Mouse (Mus musculus) hindbrain, embryonic 11.5 days (tissue): ENCODE results near the gene Cited2. TPM values are rescaled to one million over a fixed set of nuclear protein-coding genes. Genes with fewer than 3 reads are reported as not detected.
A peak's percentile ranks its signal among the peaks of the same experiment; 100 is the strongest.

ENCODE experiments used
- ATAC-seq: fragments of 200-750 bp; cut with Nextera tagmentation; 2 replicates; pipeline ENCODE4 v1.8.0; 2017; ENCODE audit warnings: mild to moderate bottlenecking, moderate TSS enrichment, moderate library complexity; ENCODE audit not compliant: low FRiP score
- DNase-seq: peaks from one replicate; pipeline ENCODE4 v3.0.0-alpha.2; 2015; ENCODE audit warnings: low spot score
- H3K27ac ChIP-seq: fragments of 300-500 bp; sonication (generic); 2 replicates; pipeline ENCODE4 v1.5.1; 2014; ENCODE audit warnings: mild to moderate bottlenecking, low read depth, low read length
- H3K27me3 ChIP-seq: fragments of 300-500 bp; sonication (generic); 2 replicates; pipeline ENCODE4 v1.6.1; 2014; ENCODE audit warnings: mild to moderate bottlenecking, low read length, moderate library complexity, mixed read lengths; ENCODE audit not compliant: control insufficient read depth, insufficient read depth
- H3K36me3 ChIP-seq: fragments of 300-500 bp; sonication (generic); 2 replicates; pipeline ENCODE4 v1.6.1; 2014; ENCODE audit warnings: mild to moderate bottlenecking, low read length, moderate library complexity, mixed read lengths; ENCODE audit not compliant: control insufficient read depth, insufficient read depth
- H3K4me1 ChIP-seq: fragments of 300-500 bp; sonication (generic); replicated peaks from 2 replicates; pipeline ENCODE4 v1.6.1; 2014; ENCODE audit warnings: low read length, mixed read lengths; ENCODE audit not compliant: control insufficient read depth, insufficient read depth
- H3K4me2 ChIP-seq: fragments of 300-500 bp; sonication (generic); replicated peaks from 2 replicates; pipeline ENCODE4 v1.6.1; 2014; ENCODE audit warnings: mild to moderate bottlenecking, low read depth, low read length
- H3K4me3 ChIP-seq: fragments of 300-500 bp; sonication (generic); 2 replicates; pipeline ENCODE4 v1.5.1; 2014; ENCODE audit warnings: low read depth, low read length
- H3K9ac ChIP-seq: fragments of 300-500 bp; sonication (generic); 2 replicates; pipeline ENCODE4 v1.6.1; 2014; ENCODE audit warnings: low read depth, low read length
- H3K9me3 ChIP-seq: fragments of 300-500 bp; sonication (generic); 2 replicates; pipeline ENCODE4 v1.6.1; 2016; ENCODE audit warnings: low read length; ENCODE audit not compliant: control insufficient read depth
- WGBS: fragments of 180-500 bp; shearing (Covaris S2); extraction: QIAGEN DNeasy Blood & Tissue Kit; methylation state at CpG from one replicate; pipeline ENCODE4 v1.1.7; 2014; 5-methylcytosine and 5-hydroxymethylcytosine counted together
- polyA plus RNA-seq: library from polyadenylated mRNA; unstranded; fragments of >200 nt; fragmentation: Nextera tagmentation; extraction: Ambion mirVana; gene quantifications from 2 replicates; pipeline ENCODE4 v1.2.1, GENCODE M21; 2014

Cited2 gene
- 109 and 121 TPM in 2 replicates for polyA plus RNA-seq

- H3K4me1 ChIP-seq, result no peaks in the 10 kb centered on the region; the same call in 1 of the 2 replicates
- peak within 1 kb of the TSS; percentile 98 for H3K27ac ChIP-seq
- DNase-seq, result peak; percentile 95
- ATAC-seq, result peak; percentile 88
- H3K9ac ChIP-seq, result peak within 1 kb of the TSS; percentile 97
- H3K4me2 ChIP-seq, result peak within 1 kb of the TSS; percentile 78
- H3K36me3 ChIP-seq, result no peaks in the 10 kb centered on the region
- under 1% methylated on average over 52 of the region's 55 CpGs for WGBS
- H3K27me3 ChIP-seq, result no peaks in the 10 kb centered on the region
- peak within 1 kb of the TSS; percentile 98 for H3K4me3 ChIP-seq
- H3K9me3 ChIP-seq, result no peaks in the 10 kb centered on the region
Observed at GRCm38 (mm10) chr10:17722653-17723410, at the start of gene Cited2. Gene Cited2 (plus strand): TSS chr10:17723218.

- no peaks in the 10 kb centered on the region for H3K36me3 ChIP-seq
- no peak overlapping the region for H3K4me3 ChIP-seq
- H3K9ac ChIP-seq, result no peak overlapping the region
- no peaks in the 10 kb centered on the region for H3K4me1 ChIP-seq
- ATAC-seq (no peak), DNase-seq (no peak)
- no peaks in the 10 kb centered on the region for H3K27me3 ChIP-seq
- no peaks in the 10 kb centered on the region for H3K9me3 ChIP-seq
- H3K4me2 ChIP-seq, result no peak overlapping the region
- H3K27ac ChIP-seq, result no peak overlapping the region
- 85% methylated on average over 5 of the region's 5 CpGs for WGBS
Observed at GRCm38 (mm10) chr10:17674454-17674853, 48.6 kb upstream of the Cited2 start.

DNA sequence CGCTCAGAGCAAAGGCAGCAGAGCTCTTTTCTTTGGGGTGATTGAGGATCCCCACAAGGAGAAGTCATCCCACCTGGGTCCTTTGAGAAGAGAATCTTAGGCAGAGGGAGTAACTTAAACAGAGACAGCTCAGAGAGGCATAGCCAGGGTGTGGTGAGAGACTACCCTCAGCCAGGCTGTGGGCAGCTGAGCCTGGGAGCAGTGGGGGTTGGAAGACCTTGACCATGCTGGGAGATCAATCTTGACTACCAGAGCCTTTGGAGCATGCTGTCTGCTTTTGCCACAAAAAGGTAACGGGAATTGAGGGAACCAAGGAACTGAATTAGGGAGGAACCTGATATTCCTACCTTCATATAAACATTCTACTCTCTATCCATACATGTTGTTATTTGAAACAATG lies 48.1 kb upstream of the Cited2 start:
- DNase-seq (no peak), ATAC-seq (no peak)
- Histone ChIP-seq H3K4me2 (no peak overlapping the region), H3K4me3 (no peak overlapping the region), H3K27ac (no peak overlapping the region), H3K9me3 (no peaks in the 10 kb centered on the region), H3K4me1 (no peaks in the 10 kb centered on the region), H3K36me3 (no peaks in the 10 kb centered on the region), H3K9ac (no peak overlapping the region), H3K27me3 (no peaks in the 10 kb centered on the region)
- WGBS, result 88% methylated on average over 2 of the region's 2 CpGs

- H3K4me2 ChIP-seq, result no peak overlapping the region
- 84% methylated on average over 3 of the region's 3 CpGs for WGBS
- no peaks in the 10 kb centered on the region for H3K4me1 ChIP-seq
- H3K9ac ChIP-seq, result no peak overlapping the region
- no peaks in the 10 kb centered on the region for H3K36me3 ChIP-seq
- H3K9me3 ChIP-seq, result no peaks in the 10 kb centered on the region
- no peak overlapping the region for H3K4me3 ChIP-seq
- H3K27me3 ChIP-seq, result no peaks in the 10 kb centered on the region
- no peak for ATAC-seq
- H3K27ac ChIP-seq, result no peak overlapping the region
- no peak for DNase-seq
Observed at GRCm38 (mm10) chr10:17676464-17676863, 46.6 kb upstream of the Cited2 start.

- WGBS, result 77% methylated on average over 4 of the region's 4 CpGs
- Histone ChIP-seq H3K27me3 (no peaks in the 10 kb centered on the region), H3K4me2 (no peak overlapping the region), H3K27ac (no peak overlapping the region), H3K4me3 (no peak overlapping the region), H3K9ac (no peak overlapping the region), H3K36me3 (no peaks in the 10 kb centered on the region), H3K4me1 (no peaks in the 10 kb centered on the region), H3K9me3 (no peaks in the 10 kb centered on the region)
- DNase-seq (no peak), ATAC-seq (no peak)
Observed at GRCm38 (mm10) chr10:17677308-17677707, 45.7 kb upstream of the Cited2 start.

DNA sequence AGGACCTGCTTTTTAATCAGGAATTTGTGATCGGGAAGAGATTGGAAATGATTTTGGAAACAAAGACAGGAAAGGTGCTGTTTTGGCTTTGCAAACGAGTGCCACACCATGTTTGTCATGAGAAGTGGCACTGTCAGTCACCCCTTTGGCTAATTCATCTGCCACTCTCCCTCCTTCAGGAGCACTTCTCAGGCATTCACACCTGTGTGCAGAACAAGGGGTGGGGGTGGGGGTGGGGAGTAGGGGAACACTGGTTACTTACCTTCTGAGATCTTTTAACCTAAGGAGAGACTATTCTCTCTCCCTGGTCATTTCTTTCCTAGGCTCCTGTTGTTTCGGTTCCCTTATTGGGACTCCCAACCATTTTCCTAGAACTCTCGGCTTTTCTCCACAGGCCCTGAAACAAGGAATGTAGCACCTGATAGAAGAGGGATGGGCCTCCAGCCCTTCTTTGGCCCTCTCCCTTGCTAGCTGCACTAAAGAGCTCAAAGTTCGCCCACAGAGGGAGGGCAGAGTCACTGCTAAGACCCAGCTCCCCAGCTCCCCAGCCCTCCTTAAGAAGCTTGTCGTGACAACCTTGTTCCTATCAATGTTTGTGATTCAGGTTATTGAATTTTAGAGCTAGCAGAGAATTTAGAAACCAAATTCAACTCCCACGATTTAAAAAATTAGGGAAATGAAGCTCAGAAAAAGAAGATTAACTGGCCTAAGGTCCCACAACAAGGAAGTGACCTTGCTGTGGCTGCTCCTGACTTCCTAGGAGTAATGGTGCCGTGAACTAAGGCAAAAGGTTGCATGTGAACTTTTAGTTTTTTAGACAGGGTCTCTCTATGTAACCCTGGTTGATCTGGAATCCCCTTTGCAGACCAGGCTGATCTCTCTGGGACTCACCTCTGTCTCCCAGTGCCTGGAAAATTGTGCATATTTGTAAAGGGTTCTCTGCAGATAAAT lies 42.3 kb upstream of the Cited2 start:
- H3K9me3 ChIP-seq, result no peaks in the 10 kb centered on the region
- WGBS, result 81% methylated on average over 8 of the region's 8 CpGs
- no peaks in the 10 kb centered on the region for H3K36me3 ChIP-seq
- no peak for ATAC-seq
- no peak for DNase-seq
- no peak overlapping the region for H3K9ac ChIP-seq
- no peak overlapping the region for H3K4me3 ChIP-seq
- no peaks in the 10 kb centered on the region for H3K4me1 ChIP-seq
- no peaks in the 10 kb centered on the region for H3K27me3 ChIP-seq
- H3K4me2 ChIP-seq, result no peak overlapping the region
- H3K27ac ChIP-seq, result no peak overlapping the region

GRCm38 (mm10) chr10:17681386-17681785 lies 41.6 kb upstream of the Cited2 start:
- H3K9me3 ChIP-seq, result no peaks in the 10 kb centered on the region
- no peak for DNase-seq
- no peaks in the 10 kb centered on the region for H3K4me1 ChIP-seq
- H3K27ac ChIP-seq, result no peak overlapping the region
- H3K4me3 ChIP-seq, result no peak overlapping the region
- H3K36me3 ChIP-seq, result no peaks in the 10 kb centered on the region
- H3K9ac ChIP-seq, result no peak overlapping the region
- 80% methylated on average over 2 of the region's 2 CpGs for WGBS
- no peak overlapping the region for H3K4me2 ChIP-seq
- no peaks in the 10 kb centered on the region for H3K27me3 ChIP-seq
- ATAC-seq, result no peak

DNA sequence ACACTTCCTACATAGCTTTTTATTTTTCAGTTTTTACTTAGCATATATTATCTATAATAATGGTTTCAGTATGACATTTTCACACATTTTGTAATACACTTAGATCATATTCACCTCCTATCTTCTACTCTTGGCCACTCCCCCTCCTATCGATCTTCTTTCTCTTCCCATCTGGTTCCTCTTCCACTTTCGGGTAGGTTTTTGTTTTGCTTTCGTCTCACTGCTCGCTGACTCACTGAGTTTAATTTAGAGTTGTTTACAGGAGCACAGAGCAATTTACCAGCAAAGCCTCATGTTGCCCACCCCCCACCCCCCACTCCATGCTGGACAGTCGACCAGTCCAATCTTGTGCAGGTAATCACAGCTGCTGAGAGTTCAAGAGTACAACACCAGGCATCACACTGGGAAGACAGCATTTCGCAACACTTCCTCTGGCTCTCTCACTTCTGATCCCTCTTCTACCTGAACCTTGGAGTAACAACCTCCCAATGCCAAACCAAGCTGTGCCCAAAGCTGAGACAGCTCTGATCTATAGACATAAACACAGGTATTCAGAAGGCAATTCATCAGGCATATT lies 39.1 kb upstream of the Cited2 start:
- no peaks in the 10 kb centered on the region for H3K4me1 ChIP-seq
- 71% methylated on average over 6 of the region's 6 CpGs for WGBS
- ATAC-seq, result no peak

More for the DNA sequence above, 39.1 kb upstream of the Cited2 start:
- Histone ChIP-seq H3K36me3 (no peaks in the 10 kb centered on the region), H3K27ac (no peak overlapping the region), H3K9ac (no peak overlapping the region), H3K9me3 (no peaks in the 10 kb centered on the region), H3K4me3 (no peak overlapping the region), H3K27me3 (no peaks in the 10 kb centered on the region), H3K4me2 (no peak overlapping the region)
- DNase-seq, result no peak
